Mouse (Mus musculus): ENCODE measurements around the gene Kctd17.

Kctd17 gene

DNA sequence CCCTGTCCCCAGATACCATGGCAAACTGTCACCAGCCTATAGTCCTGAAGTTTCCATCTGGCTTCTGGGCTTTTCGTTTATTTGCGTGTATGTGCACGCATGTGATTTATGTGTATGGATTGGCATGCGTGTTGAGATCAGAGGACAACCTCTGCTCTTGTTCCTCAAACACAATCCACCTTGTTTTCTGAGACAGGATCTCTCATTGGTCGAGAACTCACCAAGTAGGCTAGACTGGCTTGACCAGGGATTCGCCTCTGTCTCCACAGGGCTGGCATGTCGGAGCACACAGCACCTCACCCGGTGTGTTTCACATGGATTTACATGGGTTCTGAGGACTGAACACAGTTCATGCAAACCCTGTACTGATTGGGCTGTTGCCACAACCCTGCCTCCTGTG is 14.2 kb upstream of the Kctd17 start:
- DNase-seq (ENCODE audit: low spot score), result no peak

DNA sequence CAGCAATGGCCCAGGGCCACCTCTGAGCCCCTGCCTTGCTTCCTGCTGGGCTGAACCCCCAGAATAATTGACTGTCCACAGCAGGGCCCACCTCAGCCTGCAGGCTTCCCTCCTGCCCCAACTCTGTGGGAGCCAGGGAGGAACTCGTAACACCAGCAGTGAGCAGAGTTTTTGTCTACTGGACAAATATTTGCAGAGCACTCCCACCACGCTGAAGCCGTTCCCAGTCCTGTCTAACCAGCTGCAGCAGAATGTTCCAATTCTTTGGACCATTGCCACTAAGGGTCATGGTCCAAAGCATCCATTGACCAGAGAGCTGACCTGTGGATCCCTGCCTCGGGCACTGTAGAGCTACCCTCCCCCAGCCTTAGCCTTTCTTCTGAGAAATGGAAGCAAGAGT is 11.4 kb upstream of the Kctd17 start:
- DNase-seq (ENCODE audit: low spot score), result no peak

DNA sequence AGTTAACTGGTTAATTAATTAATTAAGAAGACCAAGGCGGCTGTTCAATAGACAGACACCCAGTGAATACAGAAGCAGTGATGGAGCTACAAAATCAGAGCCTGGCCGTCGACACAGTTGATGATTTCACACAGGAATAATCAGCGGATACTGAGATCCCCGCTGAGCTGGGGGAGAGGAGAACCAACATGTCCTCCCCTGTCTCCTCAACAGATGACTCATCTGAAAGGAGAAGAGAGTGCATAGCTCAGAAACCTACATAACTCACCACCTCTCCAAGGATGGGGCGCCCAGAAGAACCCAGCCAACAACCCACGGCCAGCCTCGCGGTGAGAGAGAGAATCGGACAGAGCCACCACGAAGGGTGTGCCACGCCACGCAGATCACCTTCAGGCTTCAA is 8.0 kb upstream of the Kctd17 start:
- no peak for DNase-seq (ENCODE audit: low spot score)

DNA sequence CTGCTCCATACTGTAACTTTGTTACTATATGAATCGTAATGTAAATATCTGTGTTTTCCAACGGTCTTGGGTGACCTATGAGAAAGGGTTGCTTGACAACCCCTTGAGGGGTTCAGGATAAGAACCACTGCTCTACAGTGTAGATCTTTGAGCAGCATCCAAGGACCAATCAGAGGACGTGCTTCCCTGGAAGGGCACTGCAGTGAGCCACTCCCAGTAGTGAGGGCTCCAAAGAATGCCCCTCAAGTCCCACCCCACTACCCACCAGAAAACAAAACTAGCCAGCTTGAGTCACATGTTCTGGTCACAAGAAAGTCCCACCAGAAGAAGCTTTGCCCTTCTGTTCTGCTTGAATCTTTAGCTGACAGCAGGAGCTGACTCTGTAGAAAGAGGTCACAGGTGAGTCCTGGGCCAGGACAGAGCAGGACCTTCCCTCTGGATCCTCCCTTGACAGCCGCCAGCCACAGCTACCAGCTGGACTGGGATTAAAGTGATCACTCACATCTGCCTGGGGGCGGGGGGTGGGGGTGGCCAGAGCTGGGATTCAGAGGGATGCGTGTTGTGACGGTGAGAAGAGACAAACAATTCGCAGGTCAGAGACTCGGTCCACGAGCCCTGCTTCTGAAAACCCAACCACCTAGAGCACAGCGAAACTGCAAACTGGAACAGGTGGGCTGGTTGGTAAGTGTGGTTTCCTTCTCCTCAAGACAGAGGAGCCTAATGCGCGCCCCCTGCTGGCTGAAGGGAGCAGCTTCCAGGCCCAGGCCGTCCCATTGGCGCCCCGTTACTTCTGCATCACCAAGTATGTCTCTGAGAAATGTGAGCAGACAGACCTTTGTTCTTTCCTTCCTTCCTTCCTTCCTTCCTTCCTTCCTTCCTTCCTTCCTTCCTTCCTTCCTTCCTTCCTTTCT is 6.1 kb upstream of the Kctd17 start:
- DNase-seq (ENCODE audit: low spot score), result peak; percentile 90

DNA sequence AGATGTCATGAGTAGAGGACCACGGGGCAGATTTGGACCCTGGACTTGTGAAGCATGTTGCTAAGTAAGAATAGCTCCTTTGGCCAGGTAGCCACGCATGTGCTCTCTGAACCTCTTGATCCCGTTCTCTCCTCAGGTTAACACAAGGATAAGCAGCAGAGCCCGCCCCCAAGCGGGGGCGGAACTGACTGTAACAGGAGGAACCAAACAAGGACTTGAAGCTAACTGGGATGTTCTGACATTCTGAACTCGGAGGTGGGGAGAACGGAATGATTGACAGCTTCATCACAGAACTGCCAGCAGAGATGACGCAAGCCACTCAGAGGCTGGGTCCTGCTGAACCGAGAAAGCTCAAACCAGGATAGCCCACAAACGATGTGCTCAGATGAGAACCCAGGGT is 3.9 kb upstream of the Kctd17 start:
- no peak for DNase-seq (ENCODE audit: low spot score)

DNA sequence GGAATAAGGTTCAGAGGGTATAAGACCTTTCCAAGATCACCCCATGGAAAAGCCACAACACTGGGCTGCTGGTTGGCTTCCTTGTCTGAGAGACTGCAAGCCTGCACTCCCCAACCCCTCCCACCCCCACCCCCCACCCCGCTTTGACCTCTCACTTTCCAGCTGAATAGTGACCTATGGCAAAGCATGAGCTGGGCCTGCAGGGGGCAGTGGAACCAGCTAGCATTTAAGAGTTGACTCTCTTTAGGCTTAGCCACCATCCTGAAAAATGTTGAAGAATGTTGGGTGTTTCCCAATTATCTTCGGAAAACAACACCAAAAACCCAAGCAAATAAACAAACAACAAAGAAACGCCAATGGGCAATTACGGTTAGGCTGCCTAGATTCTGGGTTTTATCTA is 3.1 kb upstream of the Kctd17 start:
- DNase-seq (ENCODE audit: low spot score), result no peak

DNA sequence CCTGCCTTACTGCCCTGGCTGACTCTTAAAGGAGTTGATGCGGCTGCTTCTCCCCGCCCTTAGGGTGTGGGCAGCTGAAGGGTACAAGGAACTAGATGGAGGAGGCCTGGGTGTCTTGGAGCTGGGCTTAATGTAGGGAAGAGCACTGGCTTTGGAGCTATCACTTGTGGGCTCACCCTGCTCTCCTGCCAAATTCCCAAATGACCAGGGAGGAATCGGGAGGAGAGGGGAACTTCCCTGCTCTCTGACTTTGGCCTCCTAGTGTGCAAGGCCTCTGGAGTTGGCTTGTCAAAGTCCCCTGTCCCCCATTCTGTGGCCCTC is 735 bp downstream of the Kctd17 start:
- no peak for DNase-seq (ENCODE audit: low spot score)

DNA sequence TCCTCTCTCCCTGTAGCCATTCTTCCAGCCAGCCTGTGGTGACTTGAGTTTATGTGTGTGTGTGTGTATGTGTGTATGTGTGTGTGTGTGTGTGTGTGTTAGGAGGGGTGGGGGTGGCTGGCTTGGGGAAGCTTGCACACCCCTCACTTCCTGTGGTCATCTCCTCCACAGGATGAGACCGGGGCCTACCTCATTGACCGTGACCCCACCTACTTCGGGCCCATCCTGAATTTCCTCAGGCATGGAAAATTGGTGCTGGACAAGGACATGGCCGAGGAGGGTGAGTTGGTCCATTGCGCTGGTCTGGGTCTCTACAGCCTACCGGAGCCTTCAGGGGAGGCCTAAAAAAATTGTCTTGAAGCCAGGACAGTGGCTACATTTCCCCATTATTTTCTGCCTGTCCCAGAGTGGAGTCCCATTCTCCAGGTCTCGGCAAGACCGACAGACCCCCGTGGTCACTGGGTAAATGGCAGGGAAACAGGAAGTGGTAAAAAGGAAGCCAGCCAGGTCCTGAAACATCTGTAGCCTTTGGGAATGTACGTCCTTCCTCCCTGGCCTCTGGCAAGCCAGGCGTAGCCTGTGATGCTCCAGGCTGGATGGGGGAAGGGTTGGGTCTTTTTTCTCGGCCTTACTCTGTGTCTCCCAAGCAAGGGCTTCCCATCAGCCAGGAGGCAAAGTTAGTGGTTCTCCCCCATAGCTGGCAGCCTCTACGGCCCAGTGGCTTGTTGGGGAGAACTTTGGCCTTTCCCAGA is 1.7 kb downstream of the Kctd17 start:
- DNase-seq (ENCODE audit: low spot score), result no peak

DNA sequence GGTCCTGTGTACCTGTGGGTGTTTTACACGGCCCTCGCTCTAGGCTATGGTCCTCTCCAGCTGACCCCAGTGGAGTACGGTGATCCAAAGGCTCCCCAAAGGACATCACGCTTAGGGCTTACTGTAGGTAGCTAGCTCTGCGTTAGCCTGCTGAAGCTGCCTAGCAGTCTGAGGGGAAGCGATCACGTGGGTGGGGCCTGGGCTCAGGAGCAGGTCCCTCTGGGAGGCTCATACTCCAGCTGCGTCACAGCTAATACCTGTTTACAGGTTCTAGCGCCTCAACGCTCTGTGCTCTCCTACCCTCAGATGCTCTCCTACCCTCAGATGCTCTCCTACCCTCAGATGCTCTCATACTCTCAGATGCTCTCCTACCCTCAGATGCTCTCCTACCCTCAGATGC is 2.5 kb downstream of the Kctd17 start:
- no peak for DNase-seq (ENCODE audit: low spot score)

DNA sequence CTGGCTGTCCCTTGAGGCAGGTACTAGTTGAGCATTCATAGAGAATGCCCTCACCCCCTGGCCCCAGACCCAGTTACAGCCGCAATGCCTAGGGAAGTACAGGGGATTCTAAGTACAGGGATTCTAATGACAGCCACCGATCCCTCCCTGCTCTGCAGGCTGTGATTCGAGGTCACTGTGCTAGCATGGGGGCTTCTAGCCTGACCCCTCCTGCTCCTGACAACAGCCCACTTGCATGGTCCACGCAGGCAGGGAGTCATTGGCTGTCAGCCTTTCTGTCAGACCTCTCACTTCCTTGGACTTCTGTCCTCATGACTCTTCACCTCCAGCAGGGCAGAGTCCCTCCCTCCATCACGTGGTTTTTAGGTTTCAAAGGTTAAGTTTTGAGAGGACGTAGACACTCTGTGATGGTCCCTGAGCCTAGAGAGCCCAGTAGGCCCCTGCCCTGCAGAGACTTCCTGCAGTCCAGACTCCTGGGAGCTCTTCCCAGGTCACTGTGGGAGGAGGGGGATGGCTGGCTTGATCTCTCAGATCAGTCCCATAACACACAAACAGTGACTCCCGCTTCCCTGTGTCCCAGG is 3.3 kb downstream of the Kctd17 start:
- no peak for DNase-seq (ENCODE audit: low spot score)

DNA sequence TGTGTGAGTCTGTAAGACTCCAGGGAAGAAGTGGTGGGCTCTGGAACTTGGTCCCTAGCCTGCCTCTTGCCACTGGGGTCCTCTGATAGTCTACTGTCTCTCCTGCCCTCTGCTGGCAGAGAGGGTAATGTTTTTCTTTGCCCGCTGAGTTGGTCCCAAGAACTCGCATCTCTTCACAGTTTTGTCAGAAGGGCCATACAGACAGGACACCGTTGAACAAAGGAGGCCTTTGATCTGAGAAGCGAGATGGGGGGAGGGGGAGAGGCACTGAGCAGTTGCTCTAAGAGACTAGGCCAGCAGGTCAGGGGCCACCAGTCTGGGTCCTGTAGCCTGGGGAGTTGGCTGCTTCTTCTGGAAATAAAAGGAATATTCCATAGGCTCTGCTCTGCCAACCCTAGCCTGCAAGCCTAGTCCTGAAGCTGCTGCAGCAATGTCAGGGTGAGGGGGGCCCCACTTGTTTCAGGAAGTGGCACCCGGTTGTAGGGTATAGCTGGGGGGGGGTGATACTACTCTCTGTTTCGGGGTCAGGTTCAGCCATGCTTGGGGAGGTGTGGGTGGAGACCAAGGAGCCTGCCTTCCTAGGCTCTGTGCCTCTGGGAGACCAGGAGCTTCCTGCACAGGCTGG is 6.6 kb downstream of the Kctd17 start:
- DNase-seq (ENCODE audit: low spot score), result peak; percentile 78

DNA sequence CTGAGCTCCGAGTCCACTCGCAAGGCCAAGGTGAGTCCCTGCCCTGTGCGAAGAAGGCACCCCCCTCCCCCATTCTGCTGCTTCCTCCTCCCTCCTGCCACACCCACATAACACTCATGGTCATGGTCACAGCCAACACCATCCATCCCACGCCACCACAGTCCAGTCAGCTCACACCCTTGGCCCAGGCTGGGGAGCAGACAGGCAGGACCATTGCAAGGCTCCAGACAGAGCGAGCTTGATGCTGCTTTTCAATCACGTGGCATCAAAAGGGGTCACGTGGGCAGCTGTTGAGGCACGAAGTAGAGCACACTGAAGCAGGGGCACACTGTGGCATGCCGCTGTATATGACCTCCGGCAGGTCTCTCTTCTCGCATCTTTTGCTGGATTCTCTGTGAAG is 7.3 kb downstream of the Kctd17 start:
- no peak for DNase-seq (ENCODE audit: low spot score)

DNA sequence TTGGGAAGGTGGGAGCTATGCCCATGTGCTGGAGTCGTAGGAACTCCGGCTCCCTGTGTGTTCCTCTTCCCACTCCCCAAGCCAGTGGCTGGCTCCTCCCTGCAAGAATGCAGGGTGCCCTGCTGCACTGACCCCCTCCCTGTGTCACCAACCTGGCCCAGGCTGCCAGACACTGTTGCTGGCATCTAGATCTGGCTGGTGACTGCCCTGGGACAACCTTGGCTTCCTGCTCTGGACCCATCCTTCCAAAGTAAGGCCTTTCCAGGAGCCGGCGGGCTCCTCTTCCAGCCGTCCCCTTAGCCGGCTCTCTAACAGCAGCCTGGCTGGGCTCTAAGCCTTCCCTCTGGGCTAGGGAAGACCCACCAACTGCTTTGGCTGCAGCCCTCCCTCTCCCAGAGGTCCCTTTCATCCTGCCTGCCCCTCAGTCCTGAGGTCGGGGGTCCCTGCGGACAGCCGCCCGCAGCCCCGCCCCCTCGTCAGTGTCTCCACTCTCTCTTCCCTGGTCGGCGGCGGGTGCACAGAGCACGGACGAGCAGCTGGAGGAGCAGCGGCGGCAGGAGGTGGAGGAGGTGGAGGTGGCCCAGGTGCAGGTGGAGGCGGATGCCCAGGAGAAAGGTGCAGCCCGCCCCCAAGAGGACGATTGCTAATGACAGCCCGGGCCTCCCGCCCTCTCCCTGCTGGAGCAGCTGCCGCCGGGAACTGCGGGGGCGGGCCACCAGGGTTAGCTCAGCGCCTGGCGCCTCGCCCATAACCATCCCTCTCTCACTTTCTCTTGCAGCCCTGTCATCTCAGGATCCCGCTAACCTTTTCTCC is 8.2 kb downstream of the Kctd17 start:
- DNase-seq (ENCODE audit: low spot score), result peak; percentile 62

DNA sequence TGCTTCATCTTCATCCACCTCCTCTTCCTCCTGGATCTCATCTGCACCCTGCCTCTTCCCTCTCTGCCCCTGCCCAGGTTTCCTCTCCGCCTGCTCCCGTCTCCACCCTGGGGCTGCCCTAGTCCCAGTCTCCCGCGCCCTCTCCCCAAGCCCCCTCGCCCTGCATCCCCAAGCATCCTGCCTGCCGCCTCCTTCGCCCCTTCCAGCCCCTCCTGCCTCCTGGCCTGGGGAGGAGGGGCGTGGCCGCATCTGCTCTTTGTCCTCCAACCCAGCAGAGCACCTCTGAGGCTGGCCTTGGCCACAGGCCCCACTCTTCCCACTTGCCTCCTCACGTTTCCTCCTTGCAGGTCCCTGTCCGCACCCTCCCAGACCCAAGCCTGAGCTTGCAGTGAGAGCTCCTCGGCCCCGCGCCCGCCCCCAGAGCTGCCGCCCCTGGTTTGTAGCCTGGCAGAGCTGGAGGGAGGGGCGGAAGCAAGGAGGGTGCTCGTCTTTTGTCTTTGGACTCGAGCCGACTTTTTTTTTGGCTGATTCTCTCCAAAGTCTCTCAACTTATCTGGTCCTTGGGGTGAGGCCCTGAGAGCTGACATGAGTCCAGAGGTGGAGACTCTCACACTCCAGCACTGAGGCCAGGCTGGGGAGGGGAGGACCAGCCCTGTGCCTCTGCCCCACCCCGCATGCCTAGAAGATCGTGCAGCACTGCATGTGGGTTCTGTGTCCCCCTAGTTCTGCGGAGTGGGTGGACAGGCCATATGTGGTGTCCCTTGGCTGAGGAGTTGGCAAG is 9.1 kb downstream of the Kctd17 start:
- DNase-seq (ENCODE audit: low spot score), result no peak

DNA sequence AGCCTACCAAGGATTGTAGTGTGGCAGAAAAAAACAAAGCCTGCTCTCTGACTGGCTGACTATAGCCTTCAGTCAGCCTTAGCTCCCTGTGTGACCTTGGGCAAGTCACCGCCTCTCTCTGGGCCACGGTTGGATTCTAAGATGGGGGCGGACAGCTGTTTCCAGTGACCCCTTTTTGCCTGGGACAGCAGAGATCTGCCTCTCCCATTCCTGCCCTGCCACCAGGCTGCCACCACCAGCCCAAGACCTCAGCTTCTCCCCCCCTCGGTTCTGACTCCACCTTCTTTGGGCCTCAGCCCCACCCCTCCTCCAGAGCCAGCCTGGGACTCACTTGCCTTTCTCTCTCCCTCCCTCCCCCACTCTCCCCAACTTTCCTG is 9.6 kb downstream of the Kctd17 start:
- DNase-seq (ENCODE audit: low spot score), result no peak

DNA sequence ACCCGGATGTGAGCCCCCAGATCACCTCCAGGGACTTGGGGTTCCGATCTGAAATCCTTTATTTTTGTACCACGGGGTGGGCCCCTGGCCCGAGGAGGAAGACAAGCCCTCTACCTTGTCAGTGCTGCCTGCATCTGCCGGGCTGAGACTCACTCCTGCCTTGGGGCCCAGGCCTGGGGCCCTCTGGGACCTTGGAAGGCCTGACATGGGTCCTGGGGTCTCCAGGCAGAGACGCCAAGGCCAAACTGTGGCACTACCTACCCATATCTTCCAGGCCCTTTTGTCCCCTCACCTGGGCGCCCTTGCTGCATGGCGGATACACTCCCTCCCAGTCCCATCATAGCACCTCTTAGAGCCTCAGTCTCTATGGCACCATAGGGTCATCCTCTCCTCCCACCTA is 10.1 kb downstream of the Kctd17 start:
- DNase-seq (ENCODE audit: low spot score), result no peak

DNA sequence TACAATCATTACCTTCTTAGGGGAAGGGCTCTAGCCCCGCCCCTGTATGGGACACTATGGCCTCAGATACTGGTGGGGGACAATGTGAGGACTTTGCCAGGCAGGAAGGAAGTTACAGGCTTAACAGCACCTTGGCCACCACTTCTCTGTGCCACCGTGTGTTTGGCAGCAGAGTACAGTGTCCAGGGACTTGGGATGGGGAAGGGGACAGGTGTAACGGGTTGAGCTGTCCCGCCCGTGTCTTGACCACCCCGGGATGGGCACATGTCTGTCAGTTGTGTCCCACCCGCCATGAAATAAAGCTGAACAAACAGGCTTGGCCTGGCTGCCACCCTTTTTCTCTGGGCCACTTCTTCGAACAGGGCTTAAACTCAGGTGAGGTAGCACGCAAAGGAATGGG is 10.6 kb downstream of the Kctd17 start:
- no peak for DNase-seq (ENCODE audit: low spot score)

DNA sequence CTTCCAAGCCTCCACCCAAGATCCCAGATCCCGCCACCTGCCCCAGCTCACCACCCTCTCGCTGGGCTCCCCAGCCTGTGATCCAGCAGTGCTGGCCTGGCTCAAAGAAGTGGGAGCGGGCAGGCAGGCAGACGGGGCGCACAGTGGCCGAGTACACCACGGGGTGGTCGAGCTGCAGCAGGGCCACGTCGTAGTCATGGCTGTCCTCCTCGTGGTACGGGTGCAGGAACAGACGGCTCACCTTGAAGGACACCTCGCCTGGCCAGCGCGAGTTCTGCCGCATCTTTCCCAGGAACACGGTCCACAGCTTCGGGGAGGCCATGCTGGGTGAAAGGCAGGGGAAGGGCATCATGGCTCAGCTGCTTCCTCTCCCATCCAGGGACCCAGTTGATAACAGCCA is 13.9 kb downstream of the Kctd17 start:
- DNase-seq (ENCODE audit: low spot score), result no peak

DNA sequence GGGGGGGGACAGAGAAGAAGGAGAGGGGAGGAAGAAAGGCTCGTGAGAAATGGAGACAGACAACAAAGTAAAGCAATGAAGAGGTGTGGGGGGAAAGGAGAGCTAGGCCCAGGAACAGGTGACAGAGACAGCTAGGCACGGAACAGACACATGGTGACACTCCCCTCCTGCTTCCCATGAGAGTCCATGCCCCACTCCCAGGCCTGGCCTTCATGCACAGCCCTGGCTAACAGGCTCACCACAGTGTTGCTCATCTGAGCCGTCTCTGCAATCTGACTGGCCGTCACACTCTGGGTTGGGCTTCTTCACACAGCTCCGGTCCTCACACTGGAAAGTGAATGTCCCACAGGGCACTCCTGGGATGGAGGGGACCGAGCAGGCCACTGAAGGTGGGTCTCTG is 15.5 kb downstream of the Kctd17 start:
- DNase-seq (ENCODE audit: low spot score), result no peak

DNA sequence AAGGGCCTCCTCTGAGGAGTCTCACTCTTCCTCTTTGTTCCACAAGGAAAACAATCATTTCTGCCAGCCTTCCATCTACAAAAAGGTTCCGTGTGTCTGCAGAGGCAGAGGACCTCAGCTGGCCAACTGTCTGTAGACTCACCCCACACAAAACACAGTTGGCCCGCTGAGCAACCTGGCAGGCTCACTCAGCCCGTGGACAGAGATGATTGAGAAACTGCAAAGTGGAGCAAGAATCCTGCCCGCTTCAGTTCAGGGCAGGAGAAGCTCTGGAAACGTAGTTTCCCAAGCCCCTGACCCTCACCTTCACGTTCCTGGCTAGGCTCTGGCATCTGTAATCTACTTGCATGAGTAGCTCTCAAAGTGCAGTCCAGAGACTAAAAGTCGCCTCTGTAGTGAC is 18.8 kb downstream of the Kctd17 start:
- DNase-seq (ENCODE audit: low spot score), result no peak
